Mouse (Mus musculus) brain, embryonic 14.5 days (tissue): Measurements from ENCODE around the gene Idnk. TPM values are rescaled to one million over a fixed set of nuclear protein-coding genes. Genes with fewer than 3 reads are reported as not detected.

Source experiments
- DNase-seq: peaks from one replicate; pipeline ENCODE4 v3.0.0-alpha.2; 2011; ENCODE audit warnings: low read depth
- CTCF ChIP-seq: fragments of 200-500 bp; IDR thresholded peaks from 2 replicates; pipeline ENCODE4 v1.5.1; 2012; ENCODE audit warnings: inconsistent platforms, mild to moderate bottlenecking, moderate library complexity, borderline replicate concordance; ENCODE audit not compliant: insufficient read depth, insufficient read length; ENCODE audit errors: extremely low read depth
- POLR2A ChIP-seq: fragments of 200-500 bp; IDR thresholded peaks from 2 replicates; pipeline ENCODE4 v1.6.1; 2012; ENCODE audit warnings: mild to moderate bottlenecking, inconsistent platforms, borderline replicate concordance; ENCODE audit not compliant: poor library complexity, insufficient read depth, insufficient read length, severe bottlenecking; ENCODE audit errors: extremely low read depth
- polyA plus RNA-seq: library from polyadenylated mRNA; depleted of rRNA; stranded (reverse); fragments of >200 nt; gene quantifications from 2 replicates; pipeline ENCODE4 v1.2.3, GENCODE M21; 2012

Idnk gene
- polyA plus RNA-seq, 1 experiment, result 29.3 TPM

DNA sequence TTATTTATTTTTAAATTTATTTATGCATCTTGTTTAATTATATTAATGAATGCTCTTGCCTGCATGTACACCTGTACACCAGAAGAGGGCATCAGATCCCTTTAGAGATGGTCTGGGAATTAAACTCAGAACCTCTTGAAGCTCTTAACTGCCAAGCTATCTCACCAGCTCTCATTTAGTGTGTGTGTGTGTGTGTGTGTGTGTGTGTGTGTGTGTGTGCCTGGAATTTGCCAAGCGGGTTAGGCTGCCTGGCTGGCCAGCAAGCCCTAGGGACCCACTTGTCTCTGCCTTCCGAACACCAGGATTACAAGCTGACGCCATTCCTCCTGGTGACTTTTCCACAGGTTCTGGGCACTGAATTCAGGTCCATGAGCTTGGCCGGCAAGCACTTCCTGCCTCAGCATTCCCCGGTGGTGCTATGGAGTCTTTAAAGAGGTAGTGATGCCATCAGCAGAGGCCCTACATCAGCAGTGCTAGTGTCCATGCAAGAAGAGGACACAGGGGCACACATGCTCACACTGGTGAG lies 8.4 kb upstream of the Idnk start:
- TF ChIP-seq POLR2A, result no peak
- peak; percentile 45; the same call in 1 of the 2 replicates for TF ChIP-seq CTCF
- peak; percentile 77 for DNase-seq

GRCm38 (mm10) chr13:58149629-58150028 lies 7.8 kb upstream of the Idnk start:
- DNase-seq, result no peak
- TF ChIP-seq POLR2A (no peak), CTCF (no peak)

DNA sequence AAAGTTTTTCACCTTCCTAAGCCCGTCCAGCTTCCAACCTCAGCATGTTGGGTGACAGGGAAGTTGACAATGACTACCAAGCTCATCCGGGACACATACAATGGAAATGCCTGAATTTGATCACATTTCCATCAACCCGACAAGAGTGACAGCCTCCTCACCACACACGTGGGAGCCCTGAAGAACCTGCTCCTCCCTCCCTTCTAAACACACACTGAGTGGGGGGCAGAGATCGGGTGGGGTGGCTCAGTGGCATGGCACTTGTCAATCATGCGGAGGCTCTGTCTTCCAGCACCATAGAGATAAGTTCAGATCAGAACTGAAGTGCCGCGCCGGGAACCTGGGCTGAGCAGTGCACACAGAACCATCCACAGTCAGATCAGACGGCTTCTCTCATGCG lies 7.0 kb upstream of the Idnk start:
- DNase-seq, result no peak
- no peak for TF ChIP-seq CTCF
- no peak for TF ChIP-seq POLR2A

GRCm38 (mm10) chr13:58156031-58156430 lies 1.4 kb upstream of the Idnk start:
- no peak for DNase-seq
- TF ChIP-seq POLR2A (no peak), CTCF (no peak)

- TF ChIP-seq CTCF, result no peak
- TF ChIP-seq POLR2A, result no peak
- DNase-seq, result peak; percentile 29
Observed at GRCm38 (mm10) chr13:58157036-58157435, 413 bp upstream of the Idnk start.

DNA sequence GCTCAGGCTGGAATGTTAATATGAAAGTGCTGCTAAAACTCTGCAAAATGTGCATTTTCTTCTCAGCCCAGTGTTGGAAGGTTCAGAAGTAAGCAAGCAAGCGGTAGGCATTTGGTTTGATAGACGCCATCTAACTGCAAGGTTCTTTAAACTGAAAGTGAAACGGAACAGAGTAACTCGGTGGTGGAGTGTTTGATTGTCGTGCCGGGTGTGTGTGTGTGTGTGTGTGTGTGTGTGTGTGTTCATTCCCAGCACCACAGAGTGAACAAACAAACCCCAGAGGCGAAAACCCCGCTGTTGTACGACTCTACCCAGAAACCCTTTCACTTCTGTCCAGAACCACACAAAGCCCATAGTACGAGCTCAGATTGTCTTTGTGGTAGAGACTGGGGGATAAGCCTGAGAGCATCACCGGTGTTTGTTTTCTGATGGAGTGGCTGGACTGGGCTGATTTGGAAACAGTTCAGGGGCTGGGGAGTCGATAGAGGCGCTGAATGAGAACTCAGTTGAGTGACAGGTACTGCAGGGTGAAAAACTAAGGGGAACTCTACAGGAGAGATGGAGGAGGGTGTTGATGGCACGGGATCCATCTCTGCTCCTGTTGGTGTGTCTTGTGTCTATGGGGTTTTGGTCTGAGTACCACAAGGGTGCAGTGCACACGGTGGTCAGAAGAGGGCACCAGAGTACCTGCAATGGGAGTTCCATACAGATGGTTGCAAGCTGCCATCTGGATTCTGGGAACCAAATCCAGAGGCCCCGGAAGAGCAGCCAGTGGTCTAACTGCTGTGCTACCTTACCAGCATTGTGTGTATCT lies 857 bp downstream of the Idnk start:
- TF ChIP-seq POLR2A, result no peak
- peak; percentile 90 for TF ChIP-seq CTCF
- DNase-seq, result peak; percentile 94

DNA sequence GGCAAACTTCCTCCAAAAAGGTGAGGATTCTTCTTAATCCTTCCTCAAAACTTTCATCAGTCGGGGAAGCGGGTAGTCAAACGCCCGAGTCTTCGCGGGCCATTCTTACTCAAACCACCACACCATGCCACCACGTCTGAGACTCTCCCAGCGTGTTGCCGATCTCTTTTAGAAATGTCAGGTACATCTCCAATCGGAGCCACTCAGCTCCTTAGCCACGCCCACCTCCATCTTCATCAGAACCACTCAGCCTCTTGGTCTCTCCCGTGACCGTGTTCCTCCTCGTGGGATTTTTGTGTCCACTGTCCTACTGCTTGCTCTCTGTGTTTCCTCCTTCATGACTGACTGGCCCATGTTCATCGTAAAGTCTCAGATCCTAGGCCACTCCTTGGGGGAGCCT lies 3.3 kb downstream of the Idnk start:
- TF ChIP-seq CTCF (no peak), POLR2A (no peak)
- no peak for DNase-seq

- no peak for TF ChIP-seq POLR2A
- no peak for TF ChIP-seq CTCF
- no peak for DNase-seq
Observed at GRCm38 (mm10) chr13:58163343-58163742, 5.9 kb downstream of the Idnk start.

GRCm38 (mm10) chr13:58168119-58168518 lies 10.7 kb downstream of the Idnk start:
- DNase-seq, result peak; percentile 13
- TF ChIP-seq POLR2A, result no peak
- TF ChIP-seq CTCF, result no peak

GRCm38 (mm10) chr13:58176105-58176504 lies 18.7 kb downstream of the Idnk start:
- no peak for TF ChIP-seq POLR2A
- TF ChIP-seq CTCF, result no peak
- DNase-seq, result no peak

GRCm38 (mm10) chr13:58177511-58178208 lies 20.2 kb downstream of the Idnk start:
- DNase-seq, result peak; percentile 7
- TF ChIP-seq CTCF, result no peak
- TF ChIP-seq POLR2A, result no peak

DNA sequence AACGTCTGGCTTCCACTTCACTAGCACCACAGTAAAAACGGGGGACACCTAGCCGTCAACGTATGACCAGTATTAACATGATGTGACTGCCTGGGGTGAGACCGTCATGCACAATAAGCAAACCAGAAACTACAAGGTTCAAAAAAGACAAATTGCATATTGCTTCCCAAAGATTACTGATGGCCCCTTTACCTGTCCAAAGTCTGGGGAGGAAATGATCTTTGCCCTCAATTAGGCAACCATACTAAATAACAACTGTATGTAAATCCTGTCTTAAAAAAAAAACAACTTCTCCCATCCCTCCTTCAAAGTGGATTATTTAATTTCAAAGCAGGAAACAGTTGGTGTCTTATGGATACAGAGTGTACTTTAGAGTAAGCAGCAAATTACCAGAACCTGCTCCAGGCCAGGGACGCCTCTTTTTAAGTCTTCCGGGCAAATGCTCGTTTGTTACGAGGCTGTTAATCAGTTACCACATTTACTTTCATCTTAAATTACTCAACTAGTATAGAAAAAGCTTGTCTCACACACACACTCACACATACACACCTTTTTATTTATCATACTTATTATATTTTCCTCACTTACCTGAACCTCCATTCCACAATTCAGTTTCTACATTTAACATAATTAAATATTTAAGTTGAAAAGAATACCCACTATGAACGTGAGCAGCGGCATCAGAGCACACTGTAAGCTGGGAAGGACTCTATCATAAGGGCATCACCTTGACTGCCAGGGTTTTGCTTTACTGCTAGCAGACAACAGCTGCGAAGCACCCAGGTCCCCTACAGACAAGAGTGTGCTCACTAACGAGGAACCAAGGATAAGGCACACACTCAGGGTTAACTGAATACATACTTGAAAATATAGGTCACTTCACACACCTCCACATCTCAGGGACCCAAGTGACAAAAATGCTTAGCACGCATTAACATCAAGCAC lies 24.4 kb downstream of the Idnk start:
- TF ChIP-seq CTCF (no peak), POLR2A (no peak)

More for the DNA sequence above, 24.4 kb downstream of the Idnk start:
- DNase-seq, result no peak
